Mouse (Mus musculus): ENCODE data around the gene Fbxw5.

Gene Fbxw5

GRCm38 (mm10) chr2:25500576-25501405 is at the start of gene Fbxw5:
TSS of gene Fbxw5 (plus strand) at chr2:25500750.
- DNase-seq, result peak; percentile 97

- no peak for DNase-seq
Observed at GRCm38 (mm10) chr2:25450853-25451647, 49.5 kb upstream of the Fbxw5 start.

- DNase-seq, result no peak
Observed at GRCm38 (mm10) chr2:25452951-25453350, 47.6 kb upstream of the Fbxw5 start.

- no peak for DNase-seq
Observed at GRCm38 (mm10) chr2:25456205-25456953, 44.2 kb upstream of the Fbxw5 start, which contains the start of gene Clic3. TSS of gene Clic3 (plus strand) at chr2:25456838.

GRCm38 (mm10) chr2:25457022-25457896 is 43.3 kb upstream of the Fbxw5 start:
- no peak for DNase-seq

- no peak for DNase-seq
Observed at GRCm38 (mm10) chr2:25458911-25459310, 41.6 kb upstream of the Fbxw5 start.

GRCm38 (mm10) chr2:25460135-25460534 is 40.4 kb upstream of the Fbxw5 start:
- DNase-seq, result no peak

- peak; percentile 95 for DNase-seq
Observed at GRCm38 (mm10) chr2:25460551-25461309, 39.8 kb upstream of the Fbxw5 start, which contains the start of gene Paxx. TSS of gene Paxx (minus strand) at chr2:25461094.

- no peak for DNase-seq
Observed at GRCm38 (mm10) chr2:25461407-25461806, 39.1 kb upstream of the Fbxw5 start.

- DNase-seq, result no peak
Observed at GRCm38 (mm10) chr2:25463630-25464029, 36.9 kb upstream of the Fbxw5 start.

GRCm38 (mm10) chr2:25465256-25465655 is 35.3 kb upstream of the Fbxw5 start:
- DNase-seq, result no peak

GRCm38 (mm10) chr2:25465816-25466635 is 34.5 kb upstream of the Fbxw5 start:
- peak; percentile 74 for DNase-seq

- peak; percentile 61 for DNase-seq
Observed at GRCm38 (mm10) chr2:25467606-25468303, 32.8 kb upstream of the Fbxw5 start.

- DNase-seq, result peak; percentile 71
Observed at GRCm38 (mm10) chr2:25468962-25469915, 31.3 kb upstream of the Fbxw5 start.

GRCm38 (mm10) chr2:25469969-25470368 is 30.6 kb upstream of the Fbxw5 start, which contains the start of gene Ptgds:
TSS of gene Ptgds (minus strand) at chr2:25470046.
- no peak for DNase-seq

GRCm38 (mm10) chr2:25472550-25472949 is 28.0 kb upstream of the Fbxw5 start:
- DNase-seq, result no peak

- DNase-seq, result no peak
Observed at GRCm38 (mm10) chr2:25477541-25477940, 23.0 kb upstream of the Fbxw5 start.

- DNase-seq, result no peak
Observed at GRCm38 (mm10) chr2:25477967-25478675, 22.4 kb upstream of the Fbxw5 start.
